Mouse (Mus musculus) liver, adult 2 months (tissue): ENCODE data around the gene Inpp4b.

ENCODE experiments used
- CTCF ChIP-seq: fragments of 200-500 bp; IDR thresholded peaks from 2 replicates; pipeline ENCODE4 v1.5.1; 2011; ENCODE audit warnings: low read depth, low read length, control low read depth
- POLR2A ChIP-seq: fragments of 200-500 bp; IDR thresholded peaks from 2 replicates; pipeline ENCODE4 v1.6.1; 2011; ENCODE audit warnings: low read length, control low read depth; ENCODE audit not compliant: insufficient read depth; ENCODE audit errors: extremely low read depth

- TF ChIP-seq POLR2A (no peak), CTCF (no peak)
Measured at GRCm38 (mm10) chr8:81985128-81985665, 642.8 kb downstream of the Inpp4b start.
